Mouse (Mus musculus) cerebral cortex, adult 2 months (tissue): ENCODE results near the gene Mthfd1.

ENCODE experiments used
- WGBS: fragments of 180-500 bp; shearing (Covaris S2); methylation state at CpG from one replicate; pipeline ENCODE4 v1.1.7; 2018; 5-methylcytosine and 5-hydroxymethylcytosine counted together

Mthfd1 gene

GRCm38 (mm10) chr12:76254725-76255498 lies at the start of gene Mthfd1:
Gene Mthfd1 (plus strand): TSS chr12:76255298.
- WGBS: 2% methylated on average over 43 of the region's 43 CpGs

- WGBS: 96% methylated on average over 5 of the region's 5 CpGs
These were observed 45.6 kb upstream of the Mthfd1 start for GRCm38 (mm10) chr12:76209429-76209974.

- 58% methylated on average over 5 of the region's 5 CpGs for WGBS
These were observed 40.0 kb upstream of the Mthfd1 start for GRCm38 (mm10) chr12:76215121-76215520.

GRCm38 (mm10) chr12:76216716-76217115 lies 38.4 kb upstream of the Mthfd1 start:
- WGBS: 74% methylated on average over 11 of the region's 11 CpGs

GRCm38 (mm10) chr12:76222104-76222503 lies 33.0 kb upstream of the Mthfd1 start:
- WGBS: 76% methylated on average over 4 of the region's 8 CpGs

- 82% methylated on average over 6 of the region's 6 CpGs for WGBS
These were observed 24.5 kb upstream of the Mthfd1 start for GRCm38 (mm10) chr12:76230644-76231043.

GRCm38 (mm10) chr12:76235253-76235652 lies 19.8 kb upstream of the Mthfd1 start:
- WGBS: 95% methylated on average over 6 of the region's 6 CpGs

- WGBS: 72% methylated on average over 10 of the region's 10 CpGs
These were observed 15.8 kb upstream of the Mthfd1 start for GRCm38 (mm10) chr12:76239145-76239838.

GRCm38 (mm10) chr12:76239839-76240571 lies 15.1 kb upstream of the Mthfd1 start:
- WGBS: 90% methylated on average over 7 of the region's 7 CpGs

- WGBS: 78% methylated on average over 3 of the region's 3 CpGs
These were observed 14.4 kb upstream of the Mthfd1 start for GRCm38 (mm10) chr12:76240670-76241069.

GRCm38 (mm10) chr12:76241084-76241483 lies 14.0 kb upstream of the Mthfd1 start:
- 69% methylated on average over 3 of the region's 3 CpGs for WGBS

GRCm38 (mm10) chr12:76241833-76242232 lies 13.3 kb upstream of the Mthfd1 start:
- 56% methylated on average over 5 of the region's 5 CpGs for WGBS

GRCm38 (mm10) chr12:76244981-76245380 lies 10.1 kb upstream of the Mthfd1 start:
- 90% methylated on average over 8 of the region's 8 CpGs for WGBS

GRCm38 (mm10) chr12:76246646-76247045 lies 8.5 kb upstream of the Mthfd1 start, which contains the start of gene Tex21:
Gene Tex21 (minus strand): TSS chr12:76246746.
- WGBS: 82% methylated on average over 6 of the region's 6 CpGs

GRCm38 (mm10) chr12:76253090-76253489 lies 2.0 kb upstream of the Mthfd1 start:
- 66% methylated on average over 1 of the region's 1 CpGs for WGBS

GRCm38 (mm10) chr12:76253591-76253990 lies 1.5 kb upstream of the Mthfd1 start:
- 78% methylated on average over 2 of the region's 2 CpGs for WGBS

- WGBS: 70% methylated on average over 8 of the region's 8 CpGs
These were observed 1.1 kb upstream of the Mthfd1 start for GRCm38 (mm10) chr12:76253991-76254390.

GRCm38 (mm10) chr12:76255499-76255875 lies 389 bp downstream of the Mthfd1 start:
- 0% methylated on average over 11 of the region's 11 CpGs for WGBS

- 19% methylated on average over 17 of the region's 17 CpGs for WGBS
These were observed 1.2 kb downstream of the Mthfd1 start for GRCm38 (mm10) chr12:76256114-76256843.

- 90% methylated on average over 3 of the region's 3 CpGs for WGBS
These were observed 5.6 kb downstream of the Mthfd1 start for GRCm38 (mm10) chr12:76260673-76261072.

GRCm38 (mm10) chr12:76261556-76261955 lies 6.5 kb downstream of the Mthfd1 start:
- 93% methylated on average over 4 of the region's 4 CpGs for WGBS
